Mouse (Mus musculus) liver, postnatal 0 days (tissue): ENCODE data around the gene Sema6c. TPM values are rescaled to one million over a fixed set of nuclear protein-coding genes. Genes with fewer than 3 reads are reported as not detected.
A peak's percentile ranks its signal among the peaks of the same experiment; 100 is the strongest.
"Not testable (repeated sequence)": the region's sequence is repeated elsewhere in the genome, so short reads cannot be mapped to it uniquely, and the experiment has no call there.

Experiments
- ATAC-seq: fragments of 200-750 bp; cut with Nextera tagmentation; 2 replicates; pipeline ENCODE4 v1.8.0; 2017; ENCODE audit warnings: mild to moderate bottlenecking, moderate library complexity
- DNase-seq: peaks from one replicate; pipeline ENCODE4 v3.0.0-alpha.2; 2016
- H3K27ac ChIP-seq: fragments of 300-500 bp; sonication (generic); 2 replicates; pipeline ENCODE4 v1.5.1; 2014; ENCODE audit warnings: antibody characterized with exemption, moderate library complexity, mild to moderate bottlenecking, low read depth
- H3K27me3 ChIP-seq: fragments of 300-500 bp; sonication (generic); 2 replicates; pipeline ENCODE4 v1.6.1; 2014; ENCODE audit warnings: low read length, control low read depth, mixed read lengths; ENCODE audit not compliant: insufficient read depth
- H3K36me3 ChIP-seq: fragments of 300-500 bp; sonication (generic); replicated peaks from 2 replicates; pipeline ENCODE4 v1.6.1; 2014; ENCODE audit warnings: mild to moderate bottlenecking, control low read depth, low read length, moderate library complexity, mixed read lengths; ENCODE audit not compliant: insufficient read depth
- H3K4me1 ChIP-seq: fragments of 300-500 bp; sonication (generic); 2 replicates; pipeline ENCODE4 v1.6.1; 2014; ENCODE audit warnings: antibody characterized with exemption, mild to moderate bottlenecking, control low read depth; ENCODE audit not compliant: insufficient read depth
- H3K4me2 ChIP-seq: fragments of 300-500 bp; sonication (generic); 2 replicates; pipeline ENCODE4 v1.6.1; 2014; ENCODE audit warnings: low read depth, mild to moderate bottlenecking, low read length, moderate library complexity, mixed read lengths
- H3K4me3 ChIP-seq: fragments of 300-500 bp; sonication (generic); 2 replicates; pipeline ENCODE4 v1.5.1; 2014; ENCODE audit warnings: low read depth, low read length
- H3K9ac ChIP-seq: fragments of 300-500 bp; sonication (generic); replicated peaks from 2 replicates; pipeline ENCODE4 v1.6.1; 2014; ENCODE audit warnings: mild to moderate bottlenecking, moderate library complexity
- H3K9me3 ChIP-seq: fragments of 300-500 bp; sonication (generic); 2 replicates; pipeline ENCODE4 v1.6.1; 2016; ENCODE audit warnings: mild to moderate bottlenecking, control low read depth, low read length, mixed read lengths
- CTCF ChIP-seq: sonication (generic); IDR thresholded peaks from 2 replicates; pipeline ENCODE4 v1.5.1; 2016; ENCODE audit warnings: antibody characterized with exemption, low read depth
- EP300 ChIP-seq: IDR thresholded peaks from 2 replicates; pipeline ENCODE4 v1.6.1; 2016; ENCODE audit warnings: antibody characterized with exemption, low read depth, mild to moderate bottlenecking
- WGBS: fragments of 180-500 bp; shearing (Covaris S2); extraction: QIAGEN DNeasy Blood & Tissue Kit; methylation state at CpG from one replicate; pipeline ENCODE4 v1.1.7; 2014; ENCODE audit not compliant: insufficient replicate concordance; 5-methylcytosine and 5-hydroxymethylcytosine counted together
- polyA plus RNA-seq: library from polyadenylated mRNA; unstranded; fragments of >200 nt; fragmentation: Nextera tagmentation; extraction: Ambion mirVana; gene quantifications from 2 replicates; pipeline ENCODE4 v1.2.1, GENCODE M21; 2015

Sema6c gene
- polyA plus RNA-seq, 1 experiment from 2014 or later, result 0.28 TPM

DNA sequence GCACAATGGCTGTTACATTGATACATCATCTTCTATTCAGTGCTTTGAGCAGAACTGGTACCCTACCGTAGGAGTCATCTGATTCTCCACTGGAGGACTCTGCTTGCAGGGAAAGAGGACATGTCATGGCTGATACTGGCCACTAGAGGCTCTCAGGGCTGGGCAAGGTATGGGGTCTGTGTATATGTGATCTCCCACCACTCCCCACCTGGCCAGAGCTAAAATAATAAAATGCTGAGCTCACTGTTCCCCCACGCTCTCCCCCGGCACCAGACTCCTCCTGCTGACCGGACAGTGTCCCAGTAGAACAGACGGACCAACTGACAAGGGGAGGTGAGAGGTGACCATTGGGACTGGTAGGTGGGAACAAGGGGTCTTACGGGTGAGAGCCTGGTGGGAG, 36.0 kb upstream of the Sema6c start, which contains the start of gene Tmod4:
TSS of gene Tmod4 (plus strand) at position 231 of the 400 bp plus-strand sequence.
- H3K27ac ChIP-seq, result no peak within 1 kb of the TSS
- H3K27me3 ChIP-seq, result no peaks in the 10 kb centered on the region
- H3K9ac ChIP-seq, result no peak within 1 kb of the TSS
- no peaks in the 10 kb centered on the region for H3K9me3 ChIP-seq
- 58% methylated on average over 6 of the region's 6 CpGs for WGBS
- no peak for DNase-seq
- H3K4me1 ChIP-seq, result peaks cover 8% of the 10 kb centered on the region
- H3K4me3 ChIP-seq, result no peak within 1 kb of the TSS
- peaks cover 31% of the 10 kb centered on the region for H3K36me3 ChIP-seq
- no peak within 1 kb of the TSS for H3K4me2 ChIP-seq
- no peak for ATAC-seq
- TF ChIP-seq CTCF, result peak; percentile 65
- TF ChIP-seq EP300, result no peak

DNA sequence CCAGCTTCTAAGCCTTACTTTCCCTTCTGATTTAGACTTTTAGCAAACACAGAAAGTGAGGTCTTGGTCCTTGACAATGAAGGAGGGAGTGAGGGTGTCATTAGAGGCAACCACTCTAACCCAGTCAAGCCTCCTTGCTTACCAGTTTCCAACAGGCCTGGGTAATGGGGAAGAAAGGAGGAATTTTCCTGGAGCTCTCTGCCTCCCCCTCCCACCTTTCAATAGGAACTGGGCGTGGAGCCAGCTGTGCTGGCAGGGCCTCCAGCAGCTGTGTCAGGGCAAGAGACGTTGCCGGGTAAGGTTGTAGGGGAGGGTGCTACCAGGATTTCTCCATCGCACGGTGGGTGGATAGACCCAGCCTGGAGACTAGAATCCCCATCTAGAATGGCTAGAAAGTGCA, 35.3 kb upstream of the Sema6c start:
- peaks cover 8% of the 10 kb centered on the region for H3K4me1 ChIP-seq
- TF ChIP-seq CTCF (no peak), EP300 (no peak)
- no peak overlapping the region for H3K4me2 ChIP-seq
- ATAC-seq (peak; percentile 34; the same call in 1 of the 2 replicates), DNase-seq (peak; percentile 60)
- WGBS, result 40% methylated on average over 5 of the region's 5 CpGs
- H3K27me3 ChIP-seq, result no peaks in the 10 kb centered on the region
- H3K9me3 ChIP-seq, result no peaks in the 10 kb centered on the region
- H3K4me3 ChIP-seq, result no peak overlapping the region
- no peak overlapping the region for H3K27ac ChIP-seq
- peaks cover 29% of the 10 kb centered on the region for H3K36me3 ChIP-seq
- no peak overlapping the region for H3K9ac ChIP-seq

DNA sequence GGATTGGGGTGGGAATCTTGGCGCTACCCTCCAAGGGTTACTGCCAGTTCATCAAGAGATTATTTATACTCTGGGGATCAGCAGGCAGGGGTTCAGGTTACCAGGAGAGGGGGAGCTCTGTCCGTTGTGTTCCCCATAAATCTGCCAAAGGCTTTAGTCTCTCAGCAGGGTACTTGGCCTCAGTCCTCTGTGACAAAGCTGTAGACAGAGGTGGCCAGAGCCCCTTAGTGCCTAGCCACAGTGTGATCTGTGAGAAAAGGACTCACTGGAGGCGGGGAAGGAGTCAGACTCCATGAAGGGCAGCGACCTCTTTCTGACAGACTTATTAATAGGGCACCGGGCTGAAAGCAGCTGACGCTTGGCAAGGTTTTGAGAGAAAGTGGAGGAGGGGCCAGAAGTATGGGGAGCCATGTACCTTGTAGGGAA, 31.0 kb upstream of the Sema6c start:
- no peak for TF ChIP-seq CTCF
- no peak for TF ChIP-seq EP300
- DNase-seq (no peak), ATAC-seq (no peak)
- no peaks in the 10 kb centered on the region for H3K9me3 ChIP-seq
- WGBS, result 66% methylated on average over 6 of the region's 6 CpGs
- H3K4me3 ChIP-seq, result no peak overlapping the region
- peaks cover 20% of the 10 kb centered on the region for H3K36me3 ChIP-seq
- H3K4me1 ChIP-seq, result peaks cover 13% of the 10 kb centered on the region
- no peaks in the 10 kb centered on the region for H3K27me3 ChIP-seq
- H3K9ac ChIP-seq, result no peak overlapping the region
- no peak overlapping the region for H3K4me2 ChIP-seq
- H3K27ac ChIP-seq, result no peak overlapping the region

DNA sequence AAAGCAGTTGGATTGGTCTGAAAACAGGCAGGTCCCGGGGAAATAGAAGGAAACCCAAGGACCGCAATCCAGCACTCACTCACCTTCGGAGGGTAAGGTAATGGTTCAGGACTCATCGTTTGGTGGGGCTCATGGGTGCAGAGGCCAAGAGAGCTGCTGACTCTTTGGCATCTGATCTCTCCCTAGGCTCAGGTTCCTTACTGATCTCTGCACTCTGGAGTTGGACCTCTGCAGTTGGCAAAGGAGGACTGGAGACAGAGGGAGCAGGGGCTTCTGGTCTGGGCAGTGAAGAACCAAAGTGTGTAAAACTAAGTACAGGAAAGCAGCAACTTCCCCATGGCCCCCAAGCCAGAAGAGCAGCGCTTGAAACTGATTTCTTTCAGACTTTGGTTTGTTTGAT, 30.2 kb upstream of the Sema6c start:
- H3K4me1 ChIP-seq, result peaks cover 12% of the 10 kb centered on the region
- H3K36me3 ChIP-seq, result peaks cover 20% of the 10 kb centered on the region
- H3K9me3 ChIP-seq, result no peaks in the 10 kb centered on the region
- TF ChIP-seq CTCF, result no peak
- no peak for TF ChIP-seq EP300
- DNase-seq (no peak), ATAC-seq (no peak)
- H3K27ac ChIP-seq, result no peak overlapping the region
- H3K4me2 ChIP-seq, result no peak overlapping the region
- no peak overlapping the region for H3K4me3 ChIP-seq
- H3K27me3 ChIP-seq, result no peaks in the 10 kb centered on the region
- WGBS, result 76% methylated on average over 5 of the region's 5 CpGs
- no peak overlapping the region for H3K9ac ChIP-seq

DNA sequence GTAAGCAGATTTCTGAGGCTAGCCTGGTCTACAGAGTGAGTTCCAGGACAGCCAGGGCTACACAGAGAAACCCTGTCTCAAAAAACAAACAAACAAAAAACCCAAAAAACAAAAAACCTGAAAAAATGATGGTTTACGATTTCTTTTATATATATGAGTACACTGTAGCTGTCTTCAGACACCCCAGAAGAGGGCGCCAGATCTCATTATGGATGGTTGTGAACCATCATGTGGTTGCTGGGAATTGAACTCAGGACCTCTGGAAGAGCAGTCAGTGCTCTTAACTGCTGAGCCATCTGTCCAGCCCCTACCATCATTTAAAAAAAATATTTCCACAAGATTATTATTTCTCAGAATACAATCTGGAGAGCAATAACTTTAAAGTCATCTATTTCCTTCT, 27.9 kb upstream of the Sema6c start:
- not testable (repeated sequence) for H3K9ac ChIP-seq, H3K9me3 ChIP-seq, H3K4me2 ChIP-seq, DNase-seq, H3K27ac ChIP-seq, H3K4me3 ChIP-seq, ATAC-seq, H3K27me3 ChIP-seq
- H3K4me1 ChIP-seq, result peaks cover 29% of the 10 kb centered on the region
- peak; percentile 37 for TF ChIP-seq CTCF
- 75% methylated on average over 2 of the region's 2 CpGs for WGBS
- peaks cover 20% of the 10 kb centered on the region for H3K36me3 ChIP-seq

DNA sequence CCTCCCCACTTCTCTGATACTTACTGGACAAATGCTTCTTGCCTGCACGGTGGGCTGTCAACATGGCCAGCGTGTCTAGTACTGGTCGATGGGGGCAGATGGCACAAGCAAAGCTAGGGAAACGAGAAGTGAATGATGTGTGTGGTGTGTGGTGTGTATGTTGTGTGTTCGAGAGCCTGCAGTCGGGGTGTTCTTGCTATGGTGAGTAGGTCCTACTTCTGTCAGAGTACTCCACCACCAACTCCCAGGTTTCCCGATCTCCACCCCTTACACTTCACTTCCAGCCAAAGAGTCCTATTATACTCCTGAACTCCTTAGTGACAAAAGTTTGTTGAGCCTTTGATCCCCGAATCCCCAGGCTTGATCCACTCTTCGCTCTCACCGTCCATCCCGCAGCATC, 27.1 kb upstream of the Sema6c start:
- Histone ChIP-seq H3K36me3 (peaks cover 23% of the 10 kb centered on the region), H3K9ac (peak overlapping the region; percentile 68), H3K9me3 (no peaks in the 10 kb centered on the region), H3K4me1 (peaks cover 29% of the 10 kb centered on the region), H3K4me2 (peak overlapping the region; percentile 79), H3K27me3 (no peaks in the 10 kb centered on the region), H3K4me3 (peak overlapping the region; percentile 65), H3K27ac (peak overlapping the region; percentile 55)
- DNase-seq (no peak), ATAC-seq (no peak)
- 53% methylated on average over 11 of the region's 11 CpGs for WGBS
- TF ChIP-seq EP300 (no peak), CTCF (no peak)

DNA sequence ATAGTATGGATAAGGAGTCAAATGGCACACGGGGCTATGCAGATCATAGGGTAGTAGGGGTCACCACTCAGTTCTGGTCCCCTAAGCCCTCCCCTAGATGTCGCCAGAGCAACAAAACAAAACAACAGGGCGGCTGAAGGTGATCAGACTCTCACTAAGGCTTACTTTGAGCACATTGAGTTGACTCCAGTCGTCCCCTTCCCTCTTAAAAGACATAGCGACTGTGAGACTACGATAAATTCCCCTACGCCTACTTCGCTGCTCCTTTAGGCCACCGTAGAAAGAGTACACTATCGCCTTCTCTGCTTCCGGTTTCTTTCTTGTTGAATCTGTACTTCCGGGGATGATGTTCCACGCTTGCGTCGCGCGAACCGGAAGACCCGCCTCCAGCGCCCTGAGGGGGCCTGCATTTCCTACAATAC, 26.6 kb upstream of the Sema6c start, which contains the start of the genes Scnm1 and Lysmd1:
TSS of gene Scnm1 (minus strand) at position 332 of the 422 bp plus-strand sequence.
TSS of gene Lysmd1 (plus strand) at position 409 of the 422 bp plus-strand sequence.
- Histone ChIP-seq H3K9ac (peak within 1 kb of the TSS; percentile 68), H3K27me3 (no peaks in the 10 kb centered on the region), H3K27ac (peak within 1 kb of the TSS; percentile 55), H3K36me3 (peaks cover 23% of the 10 kb centered on the region), H3K4me1 (peaks cover 29% of the 10 kb centered on the region), H3K4me3 (peak within 1 kb of the TSS; percentile 65), H3K9me3 (no peaks in the 10 kb centered on the region), H3K4me2 (peak within 1 kb of the TSS; percentile 79)
- TF ChIP-seq EP300 (peak; percentile 73), CTCF (peak; percentile 44)
- peak; percentile 96 for ATAC-seq
- WGBS, result 0% methylated on average over 20 of the region's 20 CpGs
- peak; percentile 93 for DNase-seq

DNA sequence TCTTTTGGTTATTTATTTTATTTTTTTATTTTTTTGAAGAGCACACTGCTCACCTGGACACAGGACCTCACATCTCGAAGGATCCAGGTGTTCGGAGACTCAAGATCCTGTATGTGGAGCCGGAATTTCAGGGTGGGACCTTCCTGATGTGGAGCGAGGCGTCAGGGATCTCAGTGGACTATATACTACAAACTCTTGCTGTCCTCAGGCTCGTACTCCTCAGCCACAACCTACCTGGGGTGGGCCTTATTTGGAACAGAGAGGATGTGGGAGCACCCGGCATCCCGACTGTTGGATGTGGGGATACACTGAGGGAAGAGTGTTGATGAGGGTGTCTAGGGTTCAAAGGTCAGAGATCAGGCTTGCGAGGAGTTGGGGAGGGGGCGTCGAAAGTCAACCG, 26.1 kb upstream of the Sema6c start:
- H3K4me1 ChIP-seq, result peaks cover 29% of the 10 kb centered on the region
- not testable (repeated sequence) for H3K4me2 ChIP-seq, DNase-seq, H3K27me3 ChIP-seq, H3K9me3 ChIP-seq, H3K9ac ChIP-seq, H3K27ac ChIP-seq
- peak; percentile 44 for ATAC-seq
- H3K36me3 ChIP-seq, result peaks cover 21% of the 10 kb centered on the region
- peak overlapping the region; percentile 65 for H3K4me3 ChIP-seq
- WGBS, result no CpG with 5 or more reads among the region's 12 CpGs
